Mouse (Mus musculus): Measurements from ENCODE around the gene Ubr1. TPM values are rescaled to one million over a fixed set of nuclear protein-coding genes. Genes with fewer than 3 reads are reported as not detected.
A peak's percentile ranks its signal among the peaks of the same experiment; 100 is the strongest.

Gene Ubr1
- polyA plus RNA-seq, 1 experiment from 2014 or later, result 23.4 TPM

GRCm38 (mm10) chr2:120858131-120858530 lies 112.4 kb downstream of the Ubr1 start:
- Histone ChIP-seq H3K27ac (ENCODE audit: low read depth, low read length) (no peak overlapping the region), H3K4me3 (ENCODE audit: low read depth, low read length) (no peak overlapping the region), H3K36me3 (ENCODE audit: control insufficient read depth, insufficient read depth, low read length) (peaks cover 9% of the 10 kb centered on the region; the same call in 1 of the 2 replicates), H3K9ac (ENCODE audit: low read depth, low read length) (no peak overlapping the region), H3K9me3 (ENCODE audit: control insufficient read depth, low read length) (no peaks in the 10 kb centered on the region), H3K4me2 (no peak overlapping the region), H3K27me3 (replicated peaks; ENCODE audit: control insufficient read depth, insufficient read depth, low read length) (no peaks in the 10 kb centered on the region), H3K4me1 (replicated peaks; ENCODE audit: control insufficient read depth, insufficient read depth, low read length) (no peaks in the 10 kb centered on the region)
- 87% methylated on average over 3 of the region's 3 CpGs for WGBS
- ATAC-seq (replicated peaks; ENCODE audit: low FRiP score) (no peak), DNase-seq (ENCODE audit: low spot score) (no peak)

GRCm38 (mm10) chr2:120853151-120853550 lies 117.4 kb downstream of the Ubr1 start:
- H3K4me1 ChIP-seq (replicated peaks; ENCODE audit: control insufficient read depth, insufficient read depth, low read length), result 0 out of 2 replicates have a peak, but pooled peaks cover 3% of the 10 kb centered on the region

DNA sequence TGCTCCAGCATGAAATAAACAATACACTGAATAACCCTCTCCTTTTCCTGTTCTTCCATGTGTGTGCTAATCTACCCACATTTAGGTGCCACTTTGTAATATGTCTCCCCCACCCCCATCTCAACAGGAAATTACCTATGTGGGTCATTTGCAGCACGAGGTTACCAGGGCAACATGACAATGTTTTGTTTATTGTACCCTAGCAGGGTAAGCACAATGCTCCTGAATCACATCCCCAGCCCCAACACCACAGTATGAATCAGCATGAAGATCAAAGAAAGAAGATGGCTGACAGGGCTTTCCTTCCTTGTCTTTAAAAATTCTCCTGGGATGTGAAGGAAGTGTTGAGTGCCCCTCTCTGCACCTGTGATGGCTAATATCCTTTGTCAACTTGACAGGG lies 117.9 kb downstream of the Ubr1 start:
- DNase-seq (ENCODE audit: low spot score) (no peak), ATAC-seq (replicated peaks; ENCODE audit: low FRiP score) (no peak)
- no peak overlapping the region for H3K9ac ChIP-seq (ENCODE audit: low read depth, low read length)
- H3K27ac ChIP-seq (ENCODE audit: low read depth, low read length), result no peak overlapping the region
- no peaks in the 10 kb centered on the region for H3K9me3 ChIP-seq (ENCODE audit: control insufficient read depth, low read length)
- H3K4me1 ChIP-seq (replicated peaks; ENCODE audit: control insufficient read depth, insufficient read depth, low read length), result 0 out of 2 replicates have a peak, but pooled peaks cover 3% of the 10 kb centered on the region
- no peak overlapping the region for H3K4me3 ChIP-seq (ENCODE audit: low read depth, low read length)
- WGBS, result 33% methylated on average over 1 of the region's 1 CpGs
- H3K27me3 ChIP-seq (replicated peaks; ENCODE audit: control insufficient read depth, insufficient read depth, low read length), result no peaks in the 10 kb centered on the region
- H3K36me3 ChIP-seq (ENCODE audit: control insufficient read depth, insufficient read depth, low read length), result no peaks in the 10 kb centered on the region
- no peak overlapping the region for H3K4me2 ChIP-seq

More at GRCm38 (mm10) chr2:120853151-120853550, 117.4 kb downstream of the Ubr1 start:
- DNase-seq (ENCODE audit: low spot score), result no peak
- H3K36me3 ChIP-seq (ENCODE audit: control insufficient read depth, insufficient read depth, low read length), result no peaks in the 10 kb centered on the region
- no peak overlapping the region for H3K27ac ChIP-seq (ENCODE audit: low read depth, low read length)
- no peak overlapping the region for H3K9ac ChIP-seq (ENCODE audit: low read depth, low read length)
- no peaks in the 10 kb centered on the region for H3K9me3 ChIP-seq (ENCODE audit: control insufficient read depth, low read length)
- 67% methylated on average over 3 of the region's 3 CpGs for WGBS
- H3K27me3 ChIP-seq (replicated peaks; ENCODE audit: control insufficient read depth, insufficient read depth, low read length), result no peaks in the 10 kb centered on the region
- no peak overlapping the region for H3K4me2 ChIP-seq
- no peak for ATAC-seq (replicated peaks; ENCODE audit: low FRiP score)
- H3K4me3 ChIP-seq (ENCODE audit: low read depth, low read length), result no peak overlapping the region

- Histone ChIP-seq H3K9ac (ENCODE audit: low read depth, low read length) (peak within 1 kb of the TSS; percentile 81), H3K4me3 (ENCODE audit: low read depth, low read length) (peak within 1 kb of the TSS; percentile 95), H3K36me3 (ENCODE audit: control insufficient read depth, insufficient read depth, low read length) (no peaks in the 10 kb centered on the region), H3K27ac (ENCODE audit: low read depth, low read length) (peak within 1 kb of the TSS; percentile 52), H3K4me1 (replicated peaks; ENCODE audit: control insufficient read depth, insufficient read depth, low read length) (0 out of 2 replicates have a peak, but pooled peaks cover 3% of the 10 kb centered on the region), H3K27me3 (replicated peaks; ENCODE audit: control insufficient read depth, insufficient read depth, low read length) (no peaks in the 10 kb centered on the region), H3K9me3 (ENCODE audit: control insufficient read depth, low read length) (no peaks in the 10 kb centered on the region), H3K4me2 (peak within 1 kb of the TSS; percentile 85)
- under 1% methylated on average over 39 of the region's 39 CpGs for WGBS
- DNase-seq (ENCODE audit: low spot score), result peak; percentile 97
- ATAC-seq (replicated peaks; ENCODE audit: low FRiP score), result peak; percentile 100
Measured at GRCm38 (mm10) chr2:120850424-120851082, 120.0 kb downstream of the Ubr1 start, which contains the start of gene Ttbk2. Ttbk2 (minus strand) TSS chr2:120850604.

DNA sequence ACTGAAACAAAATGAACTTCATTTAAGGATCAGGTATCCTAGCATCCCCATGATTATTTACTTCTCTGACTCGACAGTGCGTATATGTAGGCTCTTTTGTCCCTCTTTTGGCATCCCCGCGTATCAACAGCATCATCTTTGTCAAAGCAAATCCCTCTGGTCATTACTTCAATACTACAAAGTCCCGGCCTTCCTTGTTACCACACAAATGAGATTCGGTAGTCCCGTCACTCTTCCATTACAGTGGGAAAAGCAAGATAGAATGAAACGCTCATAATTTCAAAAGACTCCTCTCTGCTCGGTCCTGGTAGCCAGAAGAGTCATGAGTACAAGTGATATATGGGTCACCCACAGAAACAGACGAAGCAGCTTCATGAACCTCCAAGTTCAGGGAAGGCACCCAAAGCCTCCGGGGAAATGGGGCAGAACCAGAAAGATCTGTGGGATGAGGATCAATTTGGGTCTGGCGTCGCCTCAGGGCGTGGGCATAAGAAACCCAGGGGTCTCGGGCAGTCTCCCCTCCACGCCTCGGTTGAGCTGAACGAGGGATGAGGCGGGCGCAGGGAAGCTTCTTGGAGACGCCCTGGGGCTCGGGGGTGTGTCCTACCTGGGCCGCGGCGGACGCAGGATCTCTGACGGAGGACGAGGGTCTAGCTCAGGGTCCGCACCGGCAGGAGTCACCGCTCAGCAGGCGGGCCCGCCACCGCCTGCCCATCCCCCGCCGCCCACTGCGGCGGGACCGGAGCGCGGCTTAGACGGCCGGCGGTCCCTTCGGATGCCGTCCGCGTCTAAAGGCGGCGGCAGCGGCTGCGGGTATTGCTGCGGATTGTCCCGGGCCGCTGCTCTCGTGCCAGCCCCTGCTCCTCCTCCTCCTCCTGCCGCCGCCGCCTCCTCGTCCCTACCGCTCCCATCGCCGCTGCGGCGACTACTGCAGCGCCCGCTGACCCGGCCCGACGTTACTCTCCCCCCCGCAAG lies 120.8 kb downstream of the Ubr1 start, which contains the start of gene Cdan1:
Gene Cdan1 (minus strand): TSS at position 680 of the 975 bp plus-strand sequence.
- ATAC-seq (replicated peaks; ENCODE audit: low FRiP score) (peak; percentile 66), DNase-seq (ENCODE audit: low spot score) (no peak)
- H3K4me3 ChIP-seq (ENCODE audit: low read depth, low read length), result peak within 1 kb of the TSS; percentile 95
- peak within 1 kb of the TSS; percentile 81 for H3K9ac ChIP-seq (ENCODE audit: low read depth, low read length)
- WGBS, result under 1% methylated on average over 70 of the region's 71 CpGs
- H3K4me2 ChIP-seq, result peak within 1 kb of the TSS; percentile 85
- H3K27me3 ChIP-seq (replicated peaks; ENCODE audit: control insufficient read depth, insufficient read depth, low read length), result no peaks in the 10 kb centered on the region
- 0 out of 2 replicates have a peak, but pooled peaks cover 3% of the 10 kb centered on the region for H3K4me1 ChIP-seq (replicated peaks; ENCODE audit: control insufficient read depth, insufficient read depth, low read length)
- H3K9me3 ChIP-seq (ENCODE audit: control insufficient read depth, low read length), result no peaks in the 10 kb centered on the region
- H3K36me3 ChIP-seq (ENCODE audit: control insufficient read depth, insufficient read depth, low read length), result no peaks in the 10 kb centered on the region
- peak within 1 kb of the TSS; percentile 52 for H3K27ac ChIP-seq (ENCODE audit: low read depth, low read length)

- WGBS, result 89% methylated on average over 1 of the region's 1 CpGs
- Histone ChIP-seq H3K4me3 (ENCODE audit: low read depth, low read length) (no peak overlapping the region), H3K36me3 (ENCODE audit: control insufficient read depth, insufficient read depth, low read length) (no peaks in the 10 kb centered on the region), H3K9me3 (ENCODE audit: control insufficient read depth, low read length) (no peaks in the 10 kb centered on the region), H3K4me1 (replicated peaks; ENCODE audit: control insufficient read depth, insufficient read depth, low read length) (no peaks in the 10 kb centered on the region), H3K9ac (ENCODE audit: low read depth, low read length) (no peak overlapping the region), H3K4me2 (no peak overlapping the region), H3K27ac (ENCODE audit: low read depth, low read length) (no peak overlapping the region), H3K27me3 (replicated peaks; ENCODE audit: control insufficient read depth, insufficient read depth, low read length) (no peaks in the 10 kb centered on the region)
- no peak for ATAC-seq (replicated peaks; ENCODE audit: low FRiP score)
- no peak for DNase-seq (ENCODE audit: low spot score)
Measured at GRCm38 (mm10) chr2:120845280-120845679, 125.2 kb downstream of the Ubr1 start.

DNA sequence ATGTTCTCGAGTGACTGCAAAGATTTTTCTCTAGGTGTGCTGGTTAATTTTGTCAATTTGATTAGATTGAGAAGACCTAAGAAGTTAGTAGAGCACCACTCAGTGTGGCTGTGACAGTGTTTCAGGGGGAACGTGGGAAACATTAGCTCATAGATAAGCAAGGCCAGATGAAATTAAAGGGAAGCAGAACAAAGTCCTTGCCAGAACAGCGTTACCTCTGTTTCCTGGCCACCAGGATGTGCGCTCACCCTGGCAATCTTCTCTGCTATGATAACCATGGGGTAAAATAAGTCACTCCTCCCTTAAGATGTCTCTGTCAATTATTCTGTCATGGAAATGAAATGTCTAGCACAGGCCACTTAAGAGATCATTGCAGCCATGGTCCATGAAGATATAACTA lies 126.5 kb downstream of the Ubr1 start:
- no peaks in the 10 kb centered on the region for H3K27me3 ChIP-seq (replicated peaks; ENCODE audit: control insufficient read depth, insufficient read depth, low read length)
- ATAC-seq (replicated peaks; ENCODE audit: low FRiP score), result no peak
- H3K4me2 ChIP-seq, result no peak overlapping the region
- H3K27ac ChIP-seq (ENCODE audit: low read depth, low read length), result no peak overlapping the region
- DNase-seq (ENCODE audit: low spot score), result no peak
- H3K36me3 ChIP-seq (ENCODE audit: control insufficient read depth, insufficient read depth, low read length), result no peaks in the 10 kb centered on the region
- WGBS, result 48% methylated on average over 4 of the region's 4 CpGs
- H3K9me3 ChIP-seq (ENCODE audit: control insufficient read depth, low read length), result no peaks in the 10 kb centered on the region
- H3K9ac ChIP-seq (ENCODE audit: low read depth, low read length), result no peak overlapping the region
- H3K4me3 ChIP-seq (ENCODE audit: low read depth, low read length), result no peak overlapping the region
- H3K4me1 ChIP-seq (replicated peaks; ENCODE audit: control insufficient read depth, insufficient read depth, low read length), result no peaks in the 10 kb centered on the region

- no peak overlapping the region for H3K27ac ChIP-seq (ENCODE audit: low read depth, low read length)
- H3K9me3 ChIP-seq (ENCODE audit: control insufficient read depth, low read length), result no peaks in the 10 kb centered on the region
- H3K4me1 ChIP-seq (replicated peaks; ENCODE audit: control insufficient read depth, insufficient read depth, low read length), result no peaks in the 10 kb centered on the region
- H3K4me3 ChIP-seq (ENCODE audit: low read depth, low read length), result no peak overlapping the region
- H3K27me3 ChIP-seq (replicated peaks; ENCODE audit: control insufficient read depth, insufficient read depth, low read length), result no peaks in the 10 kb centered on the region
- no peaks in the 10 kb centered on the region for H3K36me3 ChIP-seq (ENCODE audit: control insufficient read depth, insufficient read depth, low read length)
- no peak overlapping the region for H3K4me2 ChIP-seq
- DNase-seq (ENCODE audit: low spot score), result no peak
- ATAC-seq (replicated peaks; ENCODE audit: low FRiP score), result no peak
- 78% methylated on average over 1 of the region's 1 CpGs for WGBS
- no peak overlapping the region for H3K9ac ChIP-seq (ENCODE audit: low read depth, low read length)
Measured at GRCm38 (mm10) chr2:120841211-120841610, 129.3 kb downstream of the Ubr1 start.
